Comparison of ENCODE assay signal across 16 mouse cellular contexts in genomic region chr3:95136336-95136735, GRCm38 (mm10). TPM values are rescaled to one million over a fixed set of nuclear protein-coding genes. Genes with fewer than 3 reads are reported as not detected.
DNase-seq lines count a peak whose midpoint lies in the region; ATAC-seq and TF ChIP-seq lines count a peak whose summit lies in the region.
"Had no signal": no experiment of that assay in that cellular context is flagged by ENCODE, and none has a peak within 500 bp of the region (broad histone marks: within the 10 kb centered on the region; RNA-seq: fewer than 3 reads in every experiment).

No protein-coding gene starts in this region.

- TF ChIP-seq EP300 in CH12.LX (IDR thresholded peaks at IDR 0.05; ENCODE audit: low read length): no peak

- no peaks in the 10 kb centered on the region; the same call in 1 of the 2 replicates for H3K36me3 ChIP-seq in liver, embryonic 11.5 days (ENCODE audit: control insufficient read depth, insufficient read depth, low read length)
- H3K36me3 ChIP-seq in CH12.LX (replicated peaks in 1 of 2; ENCODE audit: control insufficient read depth in 1 of 2, insufficient read depth in 1 of 2, low read length in 1 of 2): peaks cover 19 to 33% of the 10 kb centered on the region in 2 experiments
- peaks cover 34% of the 10 kb centered on the region for H3K36me3 ChIP-seq in liver, embryonic 15.5 days (replicated peaks)

- H3K4me3 ChIP-seq in liver, embryonic 11.5 days (ENCODE audit: low read depth, low read length): no peak overlapping the region
- H3K4me3 ChIP-seq in CH12.LX (replicated peaks in 1 of 3; ENCODE audit: low read depth in 2 of 3, low read length in 2 of 3, poor library complexity in 1 of 3): peak overlapping the region in 1 of 3 experiments; percentile 54
- no peak overlapping the region for H3K4me3 ChIP-seq in liver, embryonic 15.5 days (replicated peaks)
- H3K4me3 ChIP-seq: hindbrain, embryonic 13.5 days had no signal

- H3K9ac ChIP-seq in liver, embryonic 11.5 days (ENCODE audit: low read depth, low read length): no peak overlapping the region
- peak overlapping the region; percentile 81 for H3K9ac ChIP-seq in CH12.LX (ENCODE audit: insufficient read depth, low read depth)
- peak overlapping the region; percentile 18; the same call in 1 of the 2 replicates for H3K9ac ChIP-seq in liver, embryonic 15.5 days

- WGBS in liver, embryonic 11.5 days: 74% methylated on average over 3 of the region's 3 CpGs
- WGBS in liver, embryonic 15.5 days (ENCODE audit: insufficient replicate concordance): 52% methylated on average over 3 of the region's 3 CpGs

- H3K9me3 ChIP-seq in liver, embryonic 11.5 days (ENCODE audit: control insufficient read depth, low read length): no peaks in the 10 kb centered on the region
- H3K9me3 ChIP-seq in CH12.LX (replicated peaks; ENCODE audit: low read length): peaks cover 3% of the 10 kb centered on the region
- no peaks in the 10 kb centered on the region for H3K9me3 ChIP-seq in liver, embryonic 15.5 days (replicated peaks)
- H3K9me3 ChIP-seq: forebrain, embryonic 10.5 days; hindbrain, embryonic 13.5 days had no signal

- dilution Hi-C loops in CH12.LX (cut with MboI; ENCODE audit: extremely low pct_ligation_motif_present, extremely low pct_unique_long_range_greater_than_20kb, low sequenced_read_pairs): no loop called here

- H3K27ac ChIP-seq in liver, embryonic 11.5 days (ENCODE audit: low read depth, low read length): no peak overlapping the region
- H3K27ac ChIP-seq in CH12.LX (ENCODE audit: insufficient read depth, low read depth): peak overlapping the region; percentile 65
- H3K27ac ChIP-seq in liver, embryonic 15.5 days (replicated peaks): peak overlapping the region; percentile 64; the same call in 1 of the 2 replicates
- H3K27ac ChIP-seq: forebrain, embryonic 10.5 days; hindbrain, embryonic 13.5 days had no signal

- H3K79me2 ChIP-seq in CH12.LX (replicated peaks; ENCODE audit: control insufficient read depth, extremely low read depth, insufficient read depth, poor library complexity, severe bottlenecking): peaks cover 16% of the 10 kb centered on the region

- no peak for TF ChIP-seq POLR2A in CH12.LX (IDR thresholded peaks at IDR 0.05; ENCODE audit: low read depth, low read length)

- H3K4me1 ChIP-seq in liver, embryonic 11.5 days (replicated peaks; ENCODE audit: control insufficient read depth, insufficient read depth, low read length): peaks cover 18% of the 10 kb centered on the region
- H3K4me1 ChIP-seq in CH12.LX (ENCODE audit: control insufficient read depth in 1 of 2, insufficient read depth in 2 of 2): peaks cover 19 to 45% of the 10 kb centered on the region in 2 experiments
- peaks cover 43% of the 10 kb centered on the region for H3K4me1 ChIP-seq in liver, embryonic 15.5 days (replicated peaks)

- ATAC-seq in liver, embryonic 11.5 days (replicated peaks; ENCODE audit: low FRiP score): no peak
- ATAC-seq in liver, embryonic 15.5 days (ENCODE audit: insufficient read depth): no peak

- no peak for DNase-seq in liver, embryonic 11.5 days (ENCODE audit: low spot score)
- DNase-seq in liver: no peak
- peak; percentile 43 for DNase-seq in 416B (ENCODE audit: low read depth)
- DNase-seq in CH12.LX (ENCODE audit: extremely low read depth): no peak
- no peak for DNase-seq in urinary bladder, postnatal 4 days (ENCODE audit: low spot score in 2 of 2)
- no peak for DNase-seq in cerebellum, adult 9-10 months
- no peak for DNase-seq in adrenal gland, postnatal 10 days
- DNase-seq: adrenal gland, adult 8-10 months; cerebellum, adult 2 months; heart, postnatal 10 days; lung, adult 18-20 months; midbrain, embryonic 14.5 days; right cerebral cortex, postnatal 14 days had no signal

- no peak for TF ChIP-seq CTCF in CH12.LX (conservative IDR thresholded peaks at IDR 0.05 in 1 of 2, IDR thresholded peaks at IDR 0.05 in 1 of 2; ENCODE audit: low read depth in 2 of 2, low read length in 2 of 2)

- no peaks in the 10 kb centered on the region for H3K27me3 ChIP-seq in liver, embryonic 11.5 days (replicated peaks; ENCODE audit: control insufficient read depth, insufficient read depth, low read length)
- H3K27me3 ChIP-seq in CH12.LX (replicated peaks): no peaks in the 10 kb centered on the region
- H3K27me3 ChIP-seq in liver, embryonic 15.5 days: no peaks in the 10 kb centered on the region
- H3K27me3 ChIP-seq: hindbrain, embryonic 13.5 days had no signal

- TF ChIP-seq RAD21 in CH12.LX (IDR thresholded peaks at IDR 0.05; ENCODE audit: low read depth, low read length): no peak

- H3K4me2 ChIP-seq in liver, embryonic 11.5 days: peak overlapping the region; percentile 71; the same call in 1 of the 2 replicates
- H3K4me2 ChIP-seq in CH12.LX (ENCODE audit: insufficient read depth, low read depth, poor library complexity, severe bottlenecking): peak overlapping the region; percentile 97
- H3K4me2 ChIP-seq in liver, embryonic 15.5 days: peak overlapping the region; percentile 78

- in situ Hi-C loops in CH12.LX (cut with MboI; ENCODE audit: low pct_ligation_motif_present, low pct_unique_long_range_greater_than_20kb, low sequenced_read_pairs): no loop called here

TF ChIP-seq in CH12.LX, 34 proteins besides CTCF, POLR2A, EP300 and RAD21:
- peak; percentile 29; the same call in 1 of the 2 replicates for TF ChIP-seq BHLHE40 (IDR thresholded peaks at IDR 0.05; ENCODE audit: low read depth, low read length)
- TF ChIP-seq ELF1 (IDR thresholded peaks at IDR 0.05; ENCODE audit: low read depth, low read length): no peak

RNA-seq across cellular contexts. Expression of gene Lysmd1, which starts 2.4 kb away (rescaled TPM):
- 8.9 and 9.1 TPM in 2 replicates for polyA plus RNA-seq in liver, embryonic 11.5 days (2014; fragmentation: Nextera tagmentation; extraction: Ambion mirVana)
- 12.0 and 13.6 TPM in 2 replicates for total RNA-seq in CH12.LX (2012; rRNA removed)
- 9.6 and 11.6 TPM in 2 replicates for total RNA-seq in CH12.LX (2014; rRNA removed)
- polyA plus RNA-seq in CH12.LX (2012; ENCODE audit: insufficient read length, low read depth): 7.8 and 8.1 TPM in 2 replicates
- 7.1 and 8.3 TPM in 2 replicates for polyA plus RNA-seq in liver, embryonic 15.5 days (2015; fragmentation: Nextera tagmentation; extraction: Ambion mirVana)
- 1 to 10 TPM; 9.2 to 9.8 TPM for total RNA-seq in adrenal gland, postnatal 10 days (2021)

RNA-seq across cellular contexts. Expression of gene Scnm1, which starts 2.5 kb away (rescaled TPM):
- polyA plus RNA-seq in liver, embryonic 11.5 days (2014; fragmentation: Nextera tagmentation; extraction: Ambion mirVana): 53.1 and 58.5 TPM in 2 replicates
- 50.5 and 51.0 TPM in 2 replicates for total RNA-seq in CH12.LX (2012; rRNA removed)
- 53.1 and 64.5 TPM in 2 replicates for total RNA-seq in CH12.LX (2014; rRNA removed)
- 59.2 and 83.9 TPM in 2 replicates for polyA plus RNA-seq in CH12.LX (2012; ENCODE audit: insufficient read length, low read depth)
- polyA plus RNA-seq in liver, embryonic 15.5 days (2015; fragmentation: Nextera tagmentation; extraction: Ambion mirVana): 25.6 and 26.1 TPM in 2 replicates
- total RNA-seq in adrenal gland, postnatal 10 days (2021): 10 to 100 TPM; 30.6 to 38.6 TPM

RNA-seq across cellular contexts. Expression of gene Tnfaip8l2, which starts 5.8 kb away (rescaled TPM):
- polyA plus RNA-seq in liver, embryonic 11.5 days (2014; fragmentation: Nextera tagmentation; extraction: Ambion mirVana): 4.8 and 5.4 TPM in 2 replicates
- total RNA-seq in CH12.LX (2012; rRNA removed) (19.1 and 28.2 TPM in 2 replicates), CH12.LX (2014; rRNA removed) (24.8 and 26.2 TPM in 2 replicates)
- 18.2 and 22.5 TPM in 2 replicates for polyA plus RNA-seq in CH12.LX (2012; ENCODE audit: insufficient read length, low read depth)
- 9.3 and 9.8 TPM in 2 replicates for polyA plus RNA-seq in liver, embryonic 15.5 days (2015; fragmentation: Nextera tagmentation; extraction: Ambion mirVana)
- total RNA-seq in adrenal gland, postnatal 10 days (2021): 1 to 10 TPM; 3.7 to 4.4 TPM

RNA-seq across cellular contexts. Expression of gene Tmod4, which starts 12.1 kb away (rescaled TPM):
- polyA plus RNA-seq in liver, embryonic 11.5 days (2014; fragmentation: Nextera tagmentation; extraction: Ambion mirVana): 1.1 TPM in 2 replicates
- total RNA-seq in CH12.LX (2012; rRNA removed) (0.21 and 0.47 TPM in 2 replicates), CH12.LX (2014; rRNA removed) (not detected in 2 replicates)
- 0.81 TPM in 1 of 2 replicates, not detected in the other for polyA plus RNA-seq in CH12.LX (2012; ENCODE audit: insufficient read length, low read depth)
- 0.53 and 0.88 TPM in 2 replicates for polyA plus RNA-seq in liver, embryonic 15.5 days (2015; fragmentation: Nextera tagmentation; extraction: Ambion mirVana)
- total RNA-seq in adrenal gland, postnatal 10 days (2021): 10 to 100 TPM in 1 of 2 experiments, 1 to 10 TPM in 1; 8.1 to 25.3 TPM

RNA-seq across cellular contexts. Expression of gene Sema6c, which starts 23.9 kb away (rescaled TPM):
- 2.5 and 2.8 TPM in 2 replicates for polyA plus RNA-seq in liver, embryonic 11.5 days (2014; fragmentation: Nextera tagmentation; extraction: Ambion mirVana)
- 0.30 and 0.42 TPM in 2 replicates for total RNA-seq in CH12.LX (2012; rRNA removed)
- total RNA-seq in CH12.LX (2014; rRNA removed): not detected in 2 replicates
- 0.27 and 0.53 TPM in 2 replicates for polyA plus RNA-seq in CH12.LX (2012; ENCODE audit: insufficient read length, low read depth)
- polyA plus RNA-seq in liver, embryonic 15.5 days (2015; fragmentation: Nextera tagmentation; extraction: Ambion mirVana): 0.37 and 0.68 TPM in 2 replicates
- total RNA-seq in adrenal gland, postnatal 10 days (2021): 10 to 100 TPM in 1 of 2 experiments, 1 to 10 TPM in 1; 8.3 to 17.1 TPM
